Mouse (Mus musculus): ENCODE measurements around the gene Fam243. TPM values are rescaled to one million over a fixed set of nuclear protein-coding genes. Genes with fewer than 3 reads are reported as not detected.
A peak's percentile ranks its signal among the peaks of the same experiment; 100 is the strongest.

Fam243 gene
- total and polyA plus RNA-seq, 3 experiments = 0.14 to 1.2 (median 0.78) TPM

GRCm38 (mm10) chr16:92305519-92305918 lies 15.7 kb downstream of the Fam243 start:
- intact Hi-C loops (cut with DNase I) = no loop called here
- no peak for DNase-seq
- no peaks in the 10 kb centered on the region for H3K79me2 ChIP-seq (replicated peaks; ENCODE audit: control insufficient read depth, insufficient read depth, low read length)
- WGBS = 92% methylated on average over 2 of the region's 2 CpGs
- H3K4me3 ChIP-seq = no peak overlapping the region
- no peaks in the 10 kb centered on the region for H3K27me3 ChIP-seq (ENCODE audit: control insufficient read depth, insufficient read depth, low read length)
- H3K4me1 ChIP-seq (ENCODE audit: control insufficient read depth, insufficient read depth, low read length) = peaks cover 9% of the 10 kb centered on the region
- H3K9ac ChIP-seq (ENCODE audit: low read depth, low read length) = no peak overlapping the region
- H3K36me3 ChIP-seq (ENCODE audit: control insufficient read depth, insufficient read depth, low read length) = no peaks in the 10 kb centered on the region; the same call in 1 of the 2 replicates
- TF ChIP-seq CTCF (IDR thresholded peaks at IDR 0.05) (peak; percentile 41), EP300 (IDR thresholded peaks at IDR 0.05; ENCODE audit: insufficient read depth, low read depth, low read length) (no peak), POLR2A (IDR thresholded peaks at IDR 0.05; ENCODE audit: insufficient read depth, low read depth, low read length) (no peak)
- H3K27ac ChIP-seq = no peak overlapping the region

- peaks cover 10% of the 10 kb centered on the region for H3K4me1 ChIP-seq (ENCODE audit: control insufficient read depth, insufficient read depth, low read length)
- intact Hi-C loops (cut with DNase I) = loop anchor here (5.0 kb wide), 1 partner anchor 575 kb away; the partner anchor contains the start of genes Cryzl1 and Itsn1
- H3K36me3 ChIP-seq (ENCODE audit: control insufficient read depth, insufficient read depth, low read length) = no peaks in the 10 kb centered on the region; the same call in 1 of the 2 replicates
- TF ChIP-seq EP300 (IDR thresholded peaks at IDR 0.05; ENCODE audit: insufficient read depth, low read depth, low read length) (no peak), CTCF (IDR thresholded peaks at IDR 0.05) (no peak), POLR2A (IDR thresholded peaks at IDR 0.05; ENCODE audit: insufficient read depth, low read depth, low read length) (no peak)
- H3K9ac ChIP-seq (ENCODE audit: low read depth, low read length) = 0 out of 2 replicates have a peak overlapping the region, but pooled peaks have one; percentile 35
- DNase-seq = no peak
- peak overlapping the region; percentile 93 for H3K27ac ChIP-seq
- no peaks in the 10 kb centered on the region for H3K79me2 ChIP-seq (replicated peaks; ENCODE audit: control insufficient read depth, insufficient read depth, low read length)
- peak overlapping the region; percentile 75; the same call in 1 of the 2 replicates for H3K4me3 ChIP-seq
- H3K27me3 ChIP-seq (ENCODE audit: control insufficient read depth, insufficient read depth, low read length) = no peaks in the 10 kb centered on the region
- WGBS = 31% methylated on average over 5 of the region's 5 CpGs
Observed at GRCm38 (mm10) chr16:92302506-92302905, 18.7 kb downstream of the Fam243 start.

GRCm38 (mm10) chr16:92301989-92302388 lies 19.3 kb downstream of the Fam243 start:
- 30% methylated on average over 5 of the region's 5 CpGs for WGBS
- intact Hi-C loops (cut with DNase I) = loop anchor here (1.0 to 5.0 kb wide), 2 partner anchors 370 to 575 kb away; partner anchors contain the start of genes Cryzl1 and Itsn1
- Histone ChIP-seq H3K36me3 (ENCODE audit: control insufficient read depth, insufficient read depth, low read length) (no peaks in the 10 kb centered on the region; the same call in 1 of the 2 replicates), H3K27me3 (ENCODE audit: control insufficient read depth, insufficient read depth, low read length) (no peaks in the 10 kb centered on the region), H3K9ac (ENCODE audit: low read depth, low read length) (peak overlapping the region; percentile 56), H3K4me1 (ENCODE audit: control insufficient read depth, insufficient read depth, low read length) (peaks cover 10% of the 10 kb centered on the region), H3K79me2 (replicated peaks; ENCODE audit: control insufficient read depth, insufficient read depth, low read length) (no peaks in the 10 kb centered on the region), H3K27ac (peak overlapping the region; percentile 93), H3K4me3 (peak overlapping the region; percentile 75)
- TF ChIP-seq EP300 (IDR thresholded peaks at IDR 0.05; ENCODE audit: insufficient read depth, low read depth, low read length) = no peak
- peak; percentile 66; the same call in 1 of the 2 replicates for TF ChIP-seq POLR2A (IDR thresholded peaks at IDR 0.05; ENCODE audit: insufficient read depth, low read depth, low read length)
- peak in 1 of 2 experiments; percentile 47 for DNase-seq

GRCm38 (mm10) chr16:92301412-92301806 lies 19.8 kb downstream of the Fam243 start:
- Histone ChIP-seq H3K4me3 (peak overlapping the region; percentile 75), H3K9ac (ENCODE audit: low read depth, low read length) (peak overlapping the region; percentile 56), H3K79me2 (replicated peaks; ENCODE audit: control insufficient read depth, insufficient read depth, low read length) (no peaks in the 10 kb centered on the region), H3K4me1 (ENCODE audit: control insufficient read depth, insufficient read depth, low read length) (peaks cover 10% of the 10 kb centered on the region), H3K27ac (peak overlapping the region; percentile 93), H3K27me3 (ENCODE audit: control insufficient read depth, insufficient read depth, low read length) (no peaks in the 10 kb centered on the region), H3K36me3 (ENCODE audit: control insufficient read depth, insufficient read depth, low read length) (no peaks in the 10 kb centered on the region; the same call in 1 of the 2 replicates)
- TF ChIP-seq CTCF (IDR thresholded peaks at IDR 0.05) (no peak), POLR2A (IDR thresholded peaks at IDR 0.05; ENCODE audit: insufficient read depth, low read depth, low read length) (no peak), EP300 (IDR thresholded peaks at IDR 0.05; ENCODE audit: insufficient read depth, low read depth, low read length) (no peak)
- intact Hi-C loops (cut with DNase I) = loop anchor here (1.0 to 5.0 kb wide), 2 partner anchors 369 to 574 kb away; partner anchors contain the start of genes Cryzl1 and Itsn1
- no peak for DNase-seq
- 2% methylated on average over 12 of the region's 12 CpGs for WGBS

- no peaks in the 10 kb centered on the region for H3K27me3 ChIP-seq (ENCODE audit: control insufficient read depth, insufficient read depth, low read length)
- H3K4me3 ChIP-seq = peak within 1 kb of the TSS; percentile 75
- DNase-seq = peak; percentile 93 to 95
- peak within 1 kb of the TSS; percentile 93 for H3K27ac ChIP-seq
- TF ChIP-seq POLR2A (IDR thresholded peaks at IDR 0.05; ENCODE audit: insufficient read depth, low read depth, low read length) (peak; percentile 95), EP300 (IDR thresholded peaks at IDR 0.05; ENCODE audit: insufficient read depth, low read depth, low read length) (peak; percentile 83), CTCF (IDR thresholded peaks at IDR 0.05) (no peak)
- peak within 1 kb of the TSS; percentile 67 for H3K9ac ChIP-seq (ENCODE audit: low read depth, low read length)
- H3K4me1 ChIP-seq (ENCODE audit: control insufficient read depth, insufficient read depth, low read length) = peaks cover 10% of the 10 kb centered on the region
- H3K79me2 ChIP-seq (replicated peaks; ENCODE audit: control insufficient read depth, insufficient read depth, low read length) = no peaks in the 10 kb centered on the region
- H3K36me3 ChIP-seq (ENCODE audit: control insufficient read depth, insufficient read depth, low read length) = no peaks in the 10 kb centered on the region; the same call in 1 of the 2 replicates
- intact Hi-C loops (cut with DNase I) = loop anchor here (1.0 to 5.0 kb wide), 2 partner anchors 369 to 574 kb away; partner anchors contain the start of genes Cryzl1 and Itsn1
- 7% methylated on average over 32 of the region's 32 CpGs for whole genome bisulfite sequencing
Observed at GRCm38 (mm10) chr16:92300649-92301411, 20.4 kb downstream of the Fam243 start, which contains the start of gene Smim11. Gene Smim11 (plus strand): TSS chr16:92301286.

Data from heart, adult 2 months (tissue).